Mouse (Mus musculus) heart, postnatal 0 days (tissue): ENCODE measurements around the gene Olfr691.

Experiments used
- CTCF ChIP-seq: IDR thresholded peaks from 2 replicates; pipeline ENCODE4 v1.5.1; 2016; ENCODE audit warnings: antibody characterized with exemption, control low read depth, low read depth
- EP300 ChIP-seq: IDR thresholded peaks from 2 replicates; pipeline ENCODE4 v1.6.1; 2016; ENCODE audit warnings: antibody characterized with exemption, low read depth

DNA sequence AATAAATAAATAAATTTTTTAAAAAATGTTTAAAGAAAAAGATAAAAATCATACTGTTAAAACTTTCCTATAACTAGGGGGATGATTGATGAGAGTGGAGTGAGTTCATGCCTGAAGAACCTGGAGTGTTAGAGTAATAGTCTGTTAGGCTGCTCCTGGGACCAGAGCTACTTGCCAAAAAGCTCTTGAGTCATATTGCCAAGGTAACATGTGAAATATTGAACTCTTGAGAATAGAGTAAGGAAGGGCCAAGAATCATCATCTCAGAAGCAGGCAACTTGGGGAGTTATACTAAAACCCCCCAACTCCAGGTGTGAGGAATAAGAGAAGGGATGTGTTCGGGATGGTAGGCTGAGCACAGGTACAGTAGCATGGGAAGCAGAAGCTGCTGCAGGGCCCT is 31.2 kb downstream of the Olfr691 start, which contains the start of gene Olfr689:
- TF ChIP-seq CTCF = no peak
- TF ChIP-seq EP300 = no peak
